Mouse (Mus musculus) kidney, postnatal 10 days (tissue): ENCODE measurements around the gene Izumo4.

Experiments used
- DNase-seq: peaks from one replicate; pipeline ENCODE4 v3.0.0; 2021; ENCODE audit warnings: mixed read lengths

The Izumo4 gene

GRCm38 (mm10) chr10:80687850-80688249 is 14.1 kb upstream of the Izumo4 start:
- DNase-seq: peak; percentile 88

DNA sequence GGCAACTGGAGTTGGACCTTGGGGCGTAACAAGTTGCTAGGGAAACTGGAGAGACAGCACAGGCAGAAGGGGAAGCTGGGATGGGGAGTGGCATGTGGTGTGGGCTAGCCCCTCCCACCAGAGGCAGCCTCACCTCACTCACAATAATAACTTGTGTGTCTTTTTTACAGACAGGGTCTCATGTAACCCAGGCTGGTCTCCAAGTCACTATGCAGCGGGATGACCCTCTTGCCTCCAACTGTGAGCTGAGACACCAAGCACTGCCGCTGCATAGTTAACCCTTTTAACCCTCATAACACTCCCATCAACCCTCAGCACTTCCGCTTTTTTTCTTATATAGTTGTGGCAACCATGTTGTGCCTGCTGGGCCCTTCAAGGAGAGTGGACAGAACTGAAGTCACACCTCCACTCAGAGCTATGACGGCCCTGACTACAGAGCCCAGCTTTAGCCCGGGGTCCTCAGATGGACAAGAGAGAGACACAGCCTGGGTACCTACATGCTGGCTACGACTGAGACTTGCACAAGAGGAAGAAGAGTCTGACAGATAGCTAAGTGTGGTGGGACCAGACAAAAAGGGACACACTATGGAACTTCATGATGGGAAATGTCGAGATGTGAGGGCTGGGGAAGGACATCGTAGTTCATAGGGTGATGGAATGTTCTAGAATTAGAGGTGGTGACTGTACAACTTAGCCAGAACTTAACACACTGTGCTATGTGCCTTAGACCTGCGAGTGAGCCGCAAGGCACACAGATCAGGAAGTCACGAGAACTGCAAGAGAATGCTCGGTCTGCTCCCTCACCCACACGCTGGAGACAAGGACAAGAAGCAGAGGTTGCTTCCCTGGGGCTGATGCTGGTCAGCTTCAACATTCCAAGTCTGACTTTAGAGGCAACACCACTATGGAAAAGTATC is 9.5 kb upstream of the Izumo4 start:
- DNase-seq: no peak

DNA sequence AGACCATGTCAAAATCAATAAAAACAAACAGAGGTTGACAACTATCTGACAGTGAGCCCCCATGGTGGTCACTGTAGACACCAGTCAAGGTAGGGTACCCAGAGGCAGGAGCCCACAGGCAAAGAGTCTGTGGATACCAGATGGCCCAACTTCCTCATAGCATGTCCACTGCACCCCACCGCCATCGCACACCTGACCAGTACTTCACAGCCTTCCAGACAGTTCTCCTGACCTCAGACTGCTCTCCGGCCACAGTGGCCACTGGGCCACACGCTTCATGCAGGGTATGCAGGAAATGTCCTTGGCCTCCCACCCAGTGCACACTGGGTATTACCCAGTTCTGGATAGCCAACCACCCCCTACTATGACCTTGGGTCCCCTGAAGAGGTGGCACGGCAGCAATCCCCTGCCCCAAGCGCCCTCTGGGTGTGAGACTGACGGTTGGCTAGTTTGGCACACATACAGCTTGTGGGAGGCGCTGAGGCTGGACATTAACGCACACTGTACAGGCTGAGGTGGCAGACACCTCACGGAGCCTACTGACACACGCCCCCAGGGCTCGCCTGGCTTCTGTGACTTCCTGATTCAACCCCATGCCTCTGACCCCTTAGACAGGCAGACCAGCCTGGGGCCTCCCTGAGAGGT is 8.5 kb upstream of the Izumo4 start:
- DNase-seq: no peak

GRCm38 (mm10) chr10:80694159-80694938 is 7.6 kb upstream of the Izumo4 start:
- DNase-seq: no peak

- peak; percentile 54 for DNase-seq
Observed at GRCm38 (mm10) chr10:80695186-80695585, 6.8 kb upstream of the Izumo4 start.

DNA sequence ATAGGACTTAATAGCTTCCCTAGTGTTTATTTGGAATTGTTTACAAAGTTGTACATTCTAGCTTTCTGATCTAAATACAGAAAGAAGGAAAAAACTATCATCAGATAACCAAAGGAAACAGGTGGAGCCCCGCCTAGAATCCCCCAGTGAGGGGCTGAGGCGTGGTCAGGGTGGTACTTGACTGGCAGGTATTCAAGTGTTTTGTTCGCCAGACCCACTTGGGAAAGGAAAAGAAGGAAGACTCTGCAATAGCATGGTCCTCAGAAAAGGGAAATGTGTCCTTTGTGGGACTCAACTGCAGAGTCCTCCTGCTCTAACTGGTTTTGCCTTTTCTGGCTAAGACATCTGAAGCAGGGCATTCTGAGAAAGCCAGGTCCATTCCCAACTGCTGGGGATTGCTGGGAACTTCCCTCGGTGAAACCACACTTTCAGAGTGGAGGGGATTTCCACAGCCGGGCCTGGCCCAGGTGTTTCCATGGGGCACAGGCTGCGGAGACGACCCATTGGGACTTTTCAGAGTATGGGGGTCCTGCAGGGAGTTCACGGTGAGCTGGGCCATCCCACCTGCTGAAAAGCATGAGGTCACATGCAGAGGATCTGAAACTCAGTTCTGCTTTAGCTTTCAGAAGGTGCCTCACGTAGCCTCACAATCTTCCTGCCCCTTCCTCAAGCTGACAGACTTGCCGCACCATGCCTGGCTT is 6.0 kb upstream of the Izumo4 start:
- DNase-seq: no peak

- DNase-seq: no peak
Observed at GRCm38 (mm10) chr10:80696502-80697392, 5.2 kb upstream of the Izumo4 start.

DNA sequence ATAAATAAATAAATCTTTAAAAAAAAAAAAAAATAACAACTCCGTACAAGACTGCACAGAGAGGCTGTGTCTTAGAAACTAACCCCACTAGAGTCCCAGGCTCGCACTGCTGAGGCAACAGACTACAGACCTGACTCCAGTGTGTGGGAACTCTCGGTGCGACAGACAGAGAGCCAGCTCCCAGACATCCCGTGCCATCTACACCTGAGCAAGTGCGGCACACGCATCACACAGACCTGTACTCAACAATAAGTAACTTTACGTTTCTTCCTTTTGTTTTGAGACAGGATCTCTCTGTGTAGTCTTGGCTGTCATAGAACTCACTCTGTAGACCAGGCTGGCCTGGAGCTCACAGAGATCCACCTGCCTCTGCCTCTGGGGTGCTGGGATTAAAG is 4.6 kb upstream of the Izumo4 start:
- DNase-seq: no peak

- no peak for DNase-seq
Observed at GRCm38 (mm10) chr10:80697812-80698211, 4.2 kb upstream of the Izumo4 start.

GRCm38 (mm10) chr10:80698605-80699004 is 3.4 kb upstream of the Izumo4 start:
- no peak for DNase-seq

GRCm38 (mm10) chr10:80700038-80700504 is 1.9 kb upstream of the Izumo4 start:
- DNase-seq: no peak

- DNase-seq: no peak
Observed at GRCm38 (mm10) chr10:80700732-80701131, 1.3 kb upstream of the Izumo4 start.

DNA sequence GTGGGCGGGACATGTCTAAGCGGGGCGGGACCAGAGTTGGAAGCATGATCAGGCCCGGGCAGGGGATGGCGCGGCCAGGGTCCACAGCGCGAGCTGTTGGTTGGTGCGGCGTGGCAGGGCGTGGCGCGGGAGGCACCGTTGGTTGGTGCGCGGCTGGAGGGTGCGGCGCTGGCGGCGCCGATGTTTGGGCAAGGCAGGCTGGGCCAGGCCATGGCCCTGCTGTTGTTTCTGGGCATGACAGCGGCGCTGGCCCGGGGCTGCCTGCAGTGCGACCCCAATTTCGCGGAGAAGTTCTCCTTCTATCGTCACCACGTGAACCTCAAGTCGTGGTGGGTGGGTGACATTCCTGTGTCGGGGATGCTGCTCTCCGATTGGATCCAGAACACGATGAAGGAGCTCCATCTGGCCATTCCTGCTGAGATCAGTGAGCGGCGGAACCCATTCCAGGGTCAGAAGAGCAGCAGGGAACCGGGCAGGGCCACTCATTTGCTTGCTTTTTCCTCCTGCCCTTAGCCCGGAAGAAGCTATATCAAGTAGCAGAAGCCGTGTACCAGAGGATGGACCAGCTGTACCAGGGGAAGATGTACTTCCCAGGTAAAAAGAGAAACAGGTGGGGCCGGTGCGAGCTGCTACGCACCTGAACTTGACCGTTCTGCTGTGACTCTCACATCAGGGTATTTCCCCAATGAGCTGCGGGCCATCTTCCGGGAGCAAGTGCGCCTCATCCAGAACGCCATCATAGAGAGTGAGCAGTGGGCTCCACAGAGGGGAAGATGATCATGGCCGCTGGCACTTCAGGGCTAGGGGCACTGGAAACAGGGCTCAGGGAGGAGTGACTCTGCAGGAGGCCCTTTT is 779 bp downstream of the Izumo4 start:
- peak; percentile 97 for DNase-seq

DNA sequence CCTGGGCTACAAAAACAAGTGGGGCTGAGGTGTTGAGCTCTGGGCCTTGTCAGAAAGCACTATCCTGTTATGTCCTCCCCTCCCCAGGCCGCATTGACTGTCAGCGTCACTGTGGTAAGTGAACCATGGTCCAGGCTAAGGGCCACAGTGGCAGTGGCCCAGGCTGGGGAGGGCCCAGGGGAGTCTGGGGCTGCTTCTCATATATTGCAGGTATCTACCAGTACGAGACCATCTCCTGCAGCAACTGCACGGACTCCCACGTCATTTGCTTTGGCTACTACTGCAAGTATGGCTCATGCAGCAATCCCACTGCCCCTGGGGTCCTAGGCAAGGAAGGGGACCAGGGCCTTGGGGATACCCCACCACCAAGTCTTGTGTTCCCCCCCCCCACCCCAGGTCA is 1.7 kb downstream of the Izumo4 start:
- DNase-seq: no peak

GRCm38 (mm10) chr10:80704418-80704817 is 2.4 kb downstream of the Izumo4 start:
- DNase-seq: no peak

GRCm38 (mm10) chr10:80705033-80705432 is 3.0 kb downstream of the Izumo4 start:
- no peak for DNase-seq

- no peak for DNase-seq
Observed at GRCm38 (mm10) chr10:80705479-80705878, 3.5 kb downstream of the Izumo4 start.

DNA sequence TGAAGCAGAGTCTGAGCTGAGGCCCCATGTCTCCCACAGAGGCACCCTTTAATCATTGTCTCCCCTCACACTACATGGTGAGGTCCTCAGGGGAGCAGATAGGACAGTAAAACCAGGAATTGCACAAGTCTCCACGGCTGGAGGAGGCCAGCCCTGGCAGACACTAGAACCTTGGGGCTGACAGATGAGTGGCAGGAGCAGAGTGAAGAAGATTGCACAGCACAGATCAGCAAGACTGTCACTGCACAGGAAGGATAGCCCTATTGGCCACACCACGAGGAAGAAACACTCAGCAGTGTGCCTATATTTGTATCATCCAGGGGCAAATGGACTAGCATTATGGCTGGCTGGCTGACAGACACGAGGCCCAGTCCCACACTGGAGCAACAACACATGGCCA is 8.8 kb downstream of the Izumo4 start:
- no peak for DNase-seq

DNA sequence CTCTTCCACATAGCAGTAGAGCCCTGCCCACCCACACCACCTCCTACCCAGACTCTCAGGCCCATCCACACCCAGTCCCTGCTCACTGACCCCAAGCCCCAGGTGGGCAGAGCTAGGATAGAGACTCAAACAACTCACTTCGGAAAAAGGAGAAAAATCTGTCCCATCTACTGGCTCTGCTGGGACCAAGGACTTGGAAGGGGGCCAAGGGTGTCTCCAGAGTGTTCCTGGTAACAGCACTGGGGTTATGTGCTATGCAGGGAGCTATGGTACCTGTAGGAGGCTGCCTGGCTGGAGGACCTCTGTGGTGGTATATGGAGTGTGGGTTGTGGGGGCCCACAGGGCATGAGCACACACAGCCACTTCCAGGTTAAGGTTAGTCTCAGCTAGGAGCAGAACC is 15.3 kb downstream of the Izumo4 start:
- no peak for DNase-seq

GRCm38 (mm10) chr10:80727369-80728127 is 25.6 kb downstream of the Izumo4 start:
- DNase-seq: no peak
